Mouse (Mus musculus) brain, embryonic 14.5 days (tissue): ENCODE measurements at regions not wholly inside any gene's neighbourhood (a gene's known extent, or its start where the extent isn't known, plus 50 kb on each side); places are given as distances from the start of the nearest gene placed in this dataset.

Source experiments
- CTCF ChIP-seq: fragments of 200-500 bp; IDR thresholded peaks from 2 replicates; pipeline ENCODE4 v1.5.1; 2012; ENCODE audit warnings: inconsistent platforms, mild to moderate bottlenecking, moderate library complexity, borderline replicate concordance; ENCODE audit not compliant: insufficient read depth, insufficient read length; ENCODE audit errors: extremely low read depth
- POLR2A ChIP-seq: fragments of 200-500 bp; IDR thresholded peaks from 2 replicates; pipeline ENCODE4 v1.6.1; 2012; ENCODE audit warnings: mild to moderate bottlenecking, inconsistent platforms, borderline replicate concordance; ENCODE audit not compliant: poor library complexity, insufficient read depth, insufficient read length, severe bottlenecking; ENCODE audit errors: extremely low read depth

DNA sequence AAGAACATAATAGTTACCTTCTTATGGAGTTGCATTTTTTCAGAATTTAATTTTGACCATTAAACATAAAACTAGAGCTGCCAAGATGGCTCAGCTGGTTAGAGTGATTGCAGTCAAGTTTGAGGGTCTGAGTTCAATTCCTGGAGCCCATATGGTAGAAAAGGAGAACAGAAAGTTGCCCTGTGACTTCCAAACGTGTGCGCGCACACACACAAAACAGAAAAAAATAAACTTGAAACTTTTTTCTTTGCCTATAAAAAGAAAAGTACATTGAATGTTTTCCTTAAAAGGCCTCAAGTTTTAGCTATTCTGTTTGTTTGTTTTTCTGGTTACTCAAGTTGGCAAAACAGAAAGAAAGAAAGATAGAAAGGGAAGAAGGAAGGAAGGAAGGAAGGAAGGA is 59.2 kb upstream of the Ankrd50 start:
- no peak for TF ChIP-seq POLR2A
- TF ChIP-seq CTCF: no peak
